Mouse (Mus musculus): Measurements from ENCODE around the gene Kctd17.

Kctd17 gene

DNA sequence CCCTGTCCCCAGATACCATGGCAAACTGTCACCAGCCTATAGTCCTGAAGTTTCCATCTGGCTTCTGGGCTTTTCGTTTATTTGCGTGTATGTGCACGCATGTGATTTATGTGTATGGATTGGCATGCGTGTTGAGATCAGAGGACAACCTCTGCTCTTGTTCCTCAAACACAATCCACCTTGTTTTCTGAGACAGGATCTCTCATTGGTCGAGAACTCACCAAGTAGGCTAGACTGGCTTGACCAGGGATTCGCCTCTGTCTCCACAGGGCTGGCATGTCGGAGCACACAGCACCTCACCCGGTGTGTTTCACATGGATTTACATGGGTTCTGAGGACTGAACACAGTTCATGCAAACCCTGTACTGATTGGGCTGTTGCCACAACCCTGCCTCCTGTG lies 14.2 kb upstream of the Kctd17 start:
- no peak for DNase-seq (ENCODE audit: low spot score)

DNA sequence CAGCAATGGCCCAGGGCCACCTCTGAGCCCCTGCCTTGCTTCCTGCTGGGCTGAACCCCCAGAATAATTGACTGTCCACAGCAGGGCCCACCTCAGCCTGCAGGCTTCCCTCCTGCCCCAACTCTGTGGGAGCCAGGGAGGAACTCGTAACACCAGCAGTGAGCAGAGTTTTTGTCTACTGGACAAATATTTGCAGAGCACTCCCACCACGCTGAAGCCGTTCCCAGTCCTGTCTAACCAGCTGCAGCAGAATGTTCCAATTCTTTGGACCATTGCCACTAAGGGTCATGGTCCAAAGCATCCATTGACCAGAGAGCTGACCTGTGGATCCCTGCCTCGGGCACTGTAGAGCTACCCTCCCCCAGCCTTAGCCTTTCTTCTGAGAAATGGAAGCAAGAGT lies 11.4 kb upstream of the Kctd17 start:
- DNase-seq (ENCODE audit: low spot score): no peak

DNA sequence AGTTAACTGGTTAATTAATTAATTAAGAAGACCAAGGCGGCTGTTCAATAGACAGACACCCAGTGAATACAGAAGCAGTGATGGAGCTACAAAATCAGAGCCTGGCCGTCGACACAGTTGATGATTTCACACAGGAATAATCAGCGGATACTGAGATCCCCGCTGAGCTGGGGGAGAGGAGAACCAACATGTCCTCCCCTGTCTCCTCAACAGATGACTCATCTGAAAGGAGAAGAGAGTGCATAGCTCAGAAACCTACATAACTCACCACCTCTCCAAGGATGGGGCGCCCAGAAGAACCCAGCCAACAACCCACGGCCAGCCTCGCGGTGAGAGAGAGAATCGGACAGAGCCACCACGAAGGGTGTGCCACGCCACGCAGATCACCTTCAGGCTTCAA lies 8.0 kb upstream of the Kctd17 start:
- DNase-seq (ENCODE audit: low spot score): no peak

DNA sequence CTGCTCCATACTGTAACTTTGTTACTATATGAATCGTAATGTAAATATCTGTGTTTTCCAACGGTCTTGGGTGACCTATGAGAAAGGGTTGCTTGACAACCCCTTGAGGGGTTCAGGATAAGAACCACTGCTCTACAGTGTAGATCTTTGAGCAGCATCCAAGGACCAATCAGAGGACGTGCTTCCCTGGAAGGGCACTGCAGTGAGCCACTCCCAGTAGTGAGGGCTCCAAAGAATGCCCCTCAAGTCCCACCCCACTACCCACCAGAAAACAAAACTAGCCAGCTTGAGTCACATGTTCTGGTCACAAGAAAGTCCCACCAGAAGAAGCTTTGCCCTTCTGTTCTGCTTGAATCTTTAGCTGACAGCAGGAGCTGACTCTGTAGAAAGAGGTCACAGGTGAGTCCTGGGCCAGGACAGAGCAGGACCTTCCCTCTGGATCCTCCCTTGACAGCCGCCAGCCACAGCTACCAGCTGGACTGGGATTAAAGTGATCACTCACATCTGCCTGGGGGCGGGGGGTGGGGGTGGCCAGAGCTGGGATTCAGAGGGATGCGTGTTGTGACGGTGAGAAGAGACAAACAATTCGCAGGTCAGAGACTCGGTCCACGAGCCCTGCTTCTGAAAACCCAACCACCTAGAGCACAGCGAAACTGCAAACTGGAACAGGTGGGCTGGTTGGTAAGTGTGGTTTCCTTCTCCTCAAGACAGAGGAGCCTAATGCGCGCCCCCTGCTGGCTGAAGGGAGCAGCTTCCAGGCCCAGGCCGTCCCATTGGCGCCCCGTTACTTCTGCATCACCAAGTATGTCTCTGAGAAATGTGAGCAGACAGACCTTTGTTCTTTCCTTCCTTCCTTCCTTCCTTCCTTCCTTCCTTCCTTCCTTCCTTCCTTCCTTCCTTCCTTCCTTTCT lies 6.1 kb upstream of the Kctd17 start:
- peak; percentile 65 for DNase-seq (ENCODE audit: low spot score)

DNA sequence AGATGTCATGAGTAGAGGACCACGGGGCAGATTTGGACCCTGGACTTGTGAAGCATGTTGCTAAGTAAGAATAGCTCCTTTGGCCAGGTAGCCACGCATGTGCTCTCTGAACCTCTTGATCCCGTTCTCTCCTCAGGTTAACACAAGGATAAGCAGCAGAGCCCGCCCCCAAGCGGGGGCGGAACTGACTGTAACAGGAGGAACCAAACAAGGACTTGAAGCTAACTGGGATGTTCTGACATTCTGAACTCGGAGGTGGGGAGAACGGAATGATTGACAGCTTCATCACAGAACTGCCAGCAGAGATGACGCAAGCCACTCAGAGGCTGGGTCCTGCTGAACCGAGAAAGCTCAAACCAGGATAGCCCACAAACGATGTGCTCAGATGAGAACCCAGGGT lies 3.9 kb upstream of the Kctd17 start:
- DNase-seq (ENCODE audit: low spot score): no peak

DNA sequence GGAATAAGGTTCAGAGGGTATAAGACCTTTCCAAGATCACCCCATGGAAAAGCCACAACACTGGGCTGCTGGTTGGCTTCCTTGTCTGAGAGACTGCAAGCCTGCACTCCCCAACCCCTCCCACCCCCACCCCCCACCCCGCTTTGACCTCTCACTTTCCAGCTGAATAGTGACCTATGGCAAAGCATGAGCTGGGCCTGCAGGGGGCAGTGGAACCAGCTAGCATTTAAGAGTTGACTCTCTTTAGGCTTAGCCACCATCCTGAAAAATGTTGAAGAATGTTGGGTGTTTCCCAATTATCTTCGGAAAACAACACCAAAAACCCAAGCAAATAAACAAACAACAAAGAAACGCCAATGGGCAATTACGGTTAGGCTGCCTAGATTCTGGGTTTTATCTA lies 3.1 kb upstream of the Kctd17 start:
- DNase-seq (ENCODE audit: low spot score): no peak

DNA sequence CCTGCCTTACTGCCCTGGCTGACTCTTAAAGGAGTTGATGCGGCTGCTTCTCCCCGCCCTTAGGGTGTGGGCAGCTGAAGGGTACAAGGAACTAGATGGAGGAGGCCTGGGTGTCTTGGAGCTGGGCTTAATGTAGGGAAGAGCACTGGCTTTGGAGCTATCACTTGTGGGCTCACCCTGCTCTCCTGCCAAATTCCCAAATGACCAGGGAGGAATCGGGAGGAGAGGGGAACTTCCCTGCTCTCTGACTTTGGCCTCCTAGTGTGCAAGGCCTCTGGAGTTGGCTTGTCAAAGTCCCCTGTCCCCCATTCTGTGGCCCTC lies 735 bp downstream of the Kctd17 start:
- DNase-seq (ENCODE audit: low spot score): no peak

DNA sequence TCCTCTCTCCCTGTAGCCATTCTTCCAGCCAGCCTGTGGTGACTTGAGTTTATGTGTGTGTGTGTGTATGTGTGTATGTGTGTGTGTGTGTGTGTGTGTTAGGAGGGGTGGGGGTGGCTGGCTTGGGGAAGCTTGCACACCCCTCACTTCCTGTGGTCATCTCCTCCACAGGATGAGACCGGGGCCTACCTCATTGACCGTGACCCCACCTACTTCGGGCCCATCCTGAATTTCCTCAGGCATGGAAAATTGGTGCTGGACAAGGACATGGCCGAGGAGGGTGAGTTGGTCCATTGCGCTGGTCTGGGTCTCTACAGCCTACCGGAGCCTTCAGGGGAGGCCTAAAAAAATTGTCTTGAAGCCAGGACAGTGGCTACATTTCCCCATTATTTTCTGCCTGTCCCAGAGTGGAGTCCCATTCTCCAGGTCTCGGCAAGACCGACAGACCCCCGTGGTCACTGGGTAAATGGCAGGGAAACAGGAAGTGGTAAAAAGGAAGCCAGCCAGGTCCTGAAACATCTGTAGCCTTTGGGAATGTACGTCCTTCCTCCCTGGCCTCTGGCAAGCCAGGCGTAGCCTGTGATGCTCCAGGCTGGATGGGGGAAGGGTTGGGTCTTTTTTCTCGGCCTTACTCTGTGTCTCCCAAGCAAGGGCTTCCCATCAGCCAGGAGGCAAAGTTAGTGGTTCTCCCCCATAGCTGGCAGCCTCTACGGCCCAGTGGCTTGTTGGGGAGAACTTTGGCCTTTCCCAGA lies 1.7 kb downstream of the Kctd17 start:
- DNase-seq (ENCODE audit: low spot score): no peak

DNA sequence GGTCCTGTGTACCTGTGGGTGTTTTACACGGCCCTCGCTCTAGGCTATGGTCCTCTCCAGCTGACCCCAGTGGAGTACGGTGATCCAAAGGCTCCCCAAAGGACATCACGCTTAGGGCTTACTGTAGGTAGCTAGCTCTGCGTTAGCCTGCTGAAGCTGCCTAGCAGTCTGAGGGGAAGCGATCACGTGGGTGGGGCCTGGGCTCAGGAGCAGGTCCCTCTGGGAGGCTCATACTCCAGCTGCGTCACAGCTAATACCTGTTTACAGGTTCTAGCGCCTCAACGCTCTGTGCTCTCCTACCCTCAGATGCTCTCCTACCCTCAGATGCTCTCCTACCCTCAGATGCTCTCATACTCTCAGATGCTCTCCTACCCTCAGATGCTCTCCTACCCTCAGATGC lies 2.5 kb downstream of the Kctd17 start:
- no peak for DNase-seq (ENCODE audit: low spot score)

DNA sequence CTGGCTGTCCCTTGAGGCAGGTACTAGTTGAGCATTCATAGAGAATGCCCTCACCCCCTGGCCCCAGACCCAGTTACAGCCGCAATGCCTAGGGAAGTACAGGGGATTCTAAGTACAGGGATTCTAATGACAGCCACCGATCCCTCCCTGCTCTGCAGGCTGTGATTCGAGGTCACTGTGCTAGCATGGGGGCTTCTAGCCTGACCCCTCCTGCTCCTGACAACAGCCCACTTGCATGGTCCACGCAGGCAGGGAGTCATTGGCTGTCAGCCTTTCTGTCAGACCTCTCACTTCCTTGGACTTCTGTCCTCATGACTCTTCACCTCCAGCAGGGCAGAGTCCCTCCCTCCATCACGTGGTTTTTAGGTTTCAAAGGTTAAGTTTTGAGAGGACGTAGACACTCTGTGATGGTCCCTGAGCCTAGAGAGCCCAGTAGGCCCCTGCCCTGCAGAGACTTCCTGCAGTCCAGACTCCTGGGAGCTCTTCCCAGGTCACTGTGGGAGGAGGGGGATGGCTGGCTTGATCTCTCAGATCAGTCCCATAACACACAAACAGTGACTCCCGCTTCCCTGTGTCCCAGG lies 3.3 kb downstream of the Kctd17 start:
- no peak for DNase-seq (ENCODE audit: low spot score)

DNA sequence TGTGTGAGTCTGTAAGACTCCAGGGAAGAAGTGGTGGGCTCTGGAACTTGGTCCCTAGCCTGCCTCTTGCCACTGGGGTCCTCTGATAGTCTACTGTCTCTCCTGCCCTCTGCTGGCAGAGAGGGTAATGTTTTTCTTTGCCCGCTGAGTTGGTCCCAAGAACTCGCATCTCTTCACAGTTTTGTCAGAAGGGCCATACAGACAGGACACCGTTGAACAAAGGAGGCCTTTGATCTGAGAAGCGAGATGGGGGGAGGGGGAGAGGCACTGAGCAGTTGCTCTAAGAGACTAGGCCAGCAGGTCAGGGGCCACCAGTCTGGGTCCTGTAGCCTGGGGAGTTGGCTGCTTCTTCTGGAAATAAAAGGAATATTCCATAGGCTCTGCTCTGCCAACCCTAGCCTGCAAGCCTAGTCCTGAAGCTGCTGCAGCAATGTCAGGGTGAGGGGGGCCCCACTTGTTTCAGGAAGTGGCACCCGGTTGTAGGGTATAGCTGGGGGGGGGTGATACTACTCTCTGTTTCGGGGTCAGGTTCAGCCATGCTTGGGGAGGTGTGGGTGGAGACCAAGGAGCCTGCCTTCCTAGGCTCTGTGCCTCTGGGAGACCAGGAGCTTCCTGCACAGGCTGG lies 6.6 kb downstream of the Kctd17 start:
- no peak for DNase-seq (ENCODE audit: low spot score)

DNA sequence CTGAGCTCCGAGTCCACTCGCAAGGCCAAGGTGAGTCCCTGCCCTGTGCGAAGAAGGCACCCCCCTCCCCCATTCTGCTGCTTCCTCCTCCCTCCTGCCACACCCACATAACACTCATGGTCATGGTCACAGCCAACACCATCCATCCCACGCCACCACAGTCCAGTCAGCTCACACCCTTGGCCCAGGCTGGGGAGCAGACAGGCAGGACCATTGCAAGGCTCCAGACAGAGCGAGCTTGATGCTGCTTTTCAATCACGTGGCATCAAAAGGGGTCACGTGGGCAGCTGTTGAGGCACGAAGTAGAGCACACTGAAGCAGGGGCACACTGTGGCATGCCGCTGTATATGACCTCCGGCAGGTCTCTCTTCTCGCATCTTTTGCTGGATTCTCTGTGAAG lies 7.3 kb downstream of the Kctd17 start:
- DNase-seq (ENCODE audit: low spot score): no peak

DNA sequence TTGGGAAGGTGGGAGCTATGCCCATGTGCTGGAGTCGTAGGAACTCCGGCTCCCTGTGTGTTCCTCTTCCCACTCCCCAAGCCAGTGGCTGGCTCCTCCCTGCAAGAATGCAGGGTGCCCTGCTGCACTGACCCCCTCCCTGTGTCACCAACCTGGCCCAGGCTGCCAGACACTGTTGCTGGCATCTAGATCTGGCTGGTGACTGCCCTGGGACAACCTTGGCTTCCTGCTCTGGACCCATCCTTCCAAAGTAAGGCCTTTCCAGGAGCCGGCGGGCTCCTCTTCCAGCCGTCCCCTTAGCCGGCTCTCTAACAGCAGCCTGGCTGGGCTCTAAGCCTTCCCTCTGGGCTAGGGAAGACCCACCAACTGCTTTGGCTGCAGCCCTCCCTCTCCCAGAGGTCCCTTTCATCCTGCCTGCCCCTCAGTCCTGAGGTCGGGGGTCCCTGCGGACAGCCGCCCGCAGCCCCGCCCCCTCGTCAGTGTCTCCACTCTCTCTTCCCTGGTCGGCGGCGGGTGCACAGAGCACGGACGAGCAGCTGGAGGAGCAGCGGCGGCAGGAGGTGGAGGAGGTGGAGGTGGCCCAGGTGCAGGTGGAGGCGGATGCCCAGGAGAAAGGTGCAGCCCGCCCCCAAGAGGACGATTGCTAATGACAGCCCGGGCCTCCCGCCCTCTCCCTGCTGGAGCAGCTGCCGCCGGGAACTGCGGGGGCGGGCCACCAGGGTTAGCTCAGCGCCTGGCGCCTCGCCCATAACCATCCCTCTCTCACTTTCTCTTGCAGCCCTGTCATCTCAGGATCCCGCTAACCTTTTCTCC lies 8.2 kb downstream of the Kctd17 start:
- DNase-seq (ENCODE audit: low spot score): peak; percentile 54

DNA sequence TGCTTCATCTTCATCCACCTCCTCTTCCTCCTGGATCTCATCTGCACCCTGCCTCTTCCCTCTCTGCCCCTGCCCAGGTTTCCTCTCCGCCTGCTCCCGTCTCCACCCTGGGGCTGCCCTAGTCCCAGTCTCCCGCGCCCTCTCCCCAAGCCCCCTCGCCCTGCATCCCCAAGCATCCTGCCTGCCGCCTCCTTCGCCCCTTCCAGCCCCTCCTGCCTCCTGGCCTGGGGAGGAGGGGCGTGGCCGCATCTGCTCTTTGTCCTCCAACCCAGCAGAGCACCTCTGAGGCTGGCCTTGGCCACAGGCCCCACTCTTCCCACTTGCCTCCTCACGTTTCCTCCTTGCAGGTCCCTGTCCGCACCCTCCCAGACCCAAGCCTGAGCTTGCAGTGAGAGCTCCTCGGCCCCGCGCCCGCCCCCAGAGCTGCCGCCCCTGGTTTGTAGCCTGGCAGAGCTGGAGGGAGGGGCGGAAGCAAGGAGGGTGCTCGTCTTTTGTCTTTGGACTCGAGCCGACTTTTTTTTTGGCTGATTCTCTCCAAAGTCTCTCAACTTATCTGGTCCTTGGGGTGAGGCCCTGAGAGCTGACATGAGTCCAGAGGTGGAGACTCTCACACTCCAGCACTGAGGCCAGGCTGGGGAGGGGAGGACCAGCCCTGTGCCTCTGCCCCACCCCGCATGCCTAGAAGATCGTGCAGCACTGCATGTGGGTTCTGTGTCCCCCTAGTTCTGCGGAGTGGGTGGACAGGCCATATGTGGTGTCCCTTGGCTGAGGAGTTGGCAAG lies 9.1 kb downstream of the Kctd17 start:
- DNase-seq (ENCODE audit: low spot score): no peak

DNA sequence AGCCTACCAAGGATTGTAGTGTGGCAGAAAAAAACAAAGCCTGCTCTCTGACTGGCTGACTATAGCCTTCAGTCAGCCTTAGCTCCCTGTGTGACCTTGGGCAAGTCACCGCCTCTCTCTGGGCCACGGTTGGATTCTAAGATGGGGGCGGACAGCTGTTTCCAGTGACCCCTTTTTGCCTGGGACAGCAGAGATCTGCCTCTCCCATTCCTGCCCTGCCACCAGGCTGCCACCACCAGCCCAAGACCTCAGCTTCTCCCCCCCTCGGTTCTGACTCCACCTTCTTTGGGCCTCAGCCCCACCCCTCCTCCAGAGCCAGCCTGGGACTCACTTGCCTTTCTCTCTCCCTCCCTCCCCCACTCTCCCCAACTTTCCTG lies 9.6 kb downstream of the Kctd17 start:
- DNase-seq (ENCODE audit: low spot score): no peak

DNA sequence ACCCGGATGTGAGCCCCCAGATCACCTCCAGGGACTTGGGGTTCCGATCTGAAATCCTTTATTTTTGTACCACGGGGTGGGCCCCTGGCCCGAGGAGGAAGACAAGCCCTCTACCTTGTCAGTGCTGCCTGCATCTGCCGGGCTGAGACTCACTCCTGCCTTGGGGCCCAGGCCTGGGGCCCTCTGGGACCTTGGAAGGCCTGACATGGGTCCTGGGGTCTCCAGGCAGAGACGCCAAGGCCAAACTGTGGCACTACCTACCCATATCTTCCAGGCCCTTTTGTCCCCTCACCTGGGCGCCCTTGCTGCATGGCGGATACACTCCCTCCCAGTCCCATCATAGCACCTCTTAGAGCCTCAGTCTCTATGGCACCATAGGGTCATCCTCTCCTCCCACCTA lies 10.1 kb downstream of the Kctd17 start:
- DNase-seq (ENCODE audit: low spot score): no peak

DNA sequence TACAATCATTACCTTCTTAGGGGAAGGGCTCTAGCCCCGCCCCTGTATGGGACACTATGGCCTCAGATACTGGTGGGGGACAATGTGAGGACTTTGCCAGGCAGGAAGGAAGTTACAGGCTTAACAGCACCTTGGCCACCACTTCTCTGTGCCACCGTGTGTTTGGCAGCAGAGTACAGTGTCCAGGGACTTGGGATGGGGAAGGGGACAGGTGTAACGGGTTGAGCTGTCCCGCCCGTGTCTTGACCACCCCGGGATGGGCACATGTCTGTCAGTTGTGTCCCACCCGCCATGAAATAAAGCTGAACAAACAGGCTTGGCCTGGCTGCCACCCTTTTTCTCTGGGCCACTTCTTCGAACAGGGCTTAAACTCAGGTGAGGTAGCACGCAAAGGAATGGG lies 10.6 kb downstream of the Kctd17 start:
- DNase-seq (ENCODE audit: low spot score): no peak

DNA sequence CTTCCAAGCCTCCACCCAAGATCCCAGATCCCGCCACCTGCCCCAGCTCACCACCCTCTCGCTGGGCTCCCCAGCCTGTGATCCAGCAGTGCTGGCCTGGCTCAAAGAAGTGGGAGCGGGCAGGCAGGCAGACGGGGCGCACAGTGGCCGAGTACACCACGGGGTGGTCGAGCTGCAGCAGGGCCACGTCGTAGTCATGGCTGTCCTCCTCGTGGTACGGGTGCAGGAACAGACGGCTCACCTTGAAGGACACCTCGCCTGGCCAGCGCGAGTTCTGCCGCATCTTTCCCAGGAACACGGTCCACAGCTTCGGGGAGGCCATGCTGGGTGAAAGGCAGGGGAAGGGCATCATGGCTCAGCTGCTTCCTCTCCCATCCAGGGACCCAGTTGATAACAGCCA lies 13.9 kb downstream of the Kctd17 start:
- DNase-seq (ENCODE audit: low spot score): no peak

DNA sequence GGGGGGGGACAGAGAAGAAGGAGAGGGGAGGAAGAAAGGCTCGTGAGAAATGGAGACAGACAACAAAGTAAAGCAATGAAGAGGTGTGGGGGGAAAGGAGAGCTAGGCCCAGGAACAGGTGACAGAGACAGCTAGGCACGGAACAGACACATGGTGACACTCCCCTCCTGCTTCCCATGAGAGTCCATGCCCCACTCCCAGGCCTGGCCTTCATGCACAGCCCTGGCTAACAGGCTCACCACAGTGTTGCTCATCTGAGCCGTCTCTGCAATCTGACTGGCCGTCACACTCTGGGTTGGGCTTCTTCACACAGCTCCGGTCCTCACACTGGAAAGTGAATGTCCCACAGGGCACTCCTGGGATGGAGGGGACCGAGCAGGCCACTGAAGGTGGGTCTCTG lies 15.5 kb downstream of the Kctd17 start:
- no peak for DNase-seq (ENCODE audit: low spot score)

DNA sequence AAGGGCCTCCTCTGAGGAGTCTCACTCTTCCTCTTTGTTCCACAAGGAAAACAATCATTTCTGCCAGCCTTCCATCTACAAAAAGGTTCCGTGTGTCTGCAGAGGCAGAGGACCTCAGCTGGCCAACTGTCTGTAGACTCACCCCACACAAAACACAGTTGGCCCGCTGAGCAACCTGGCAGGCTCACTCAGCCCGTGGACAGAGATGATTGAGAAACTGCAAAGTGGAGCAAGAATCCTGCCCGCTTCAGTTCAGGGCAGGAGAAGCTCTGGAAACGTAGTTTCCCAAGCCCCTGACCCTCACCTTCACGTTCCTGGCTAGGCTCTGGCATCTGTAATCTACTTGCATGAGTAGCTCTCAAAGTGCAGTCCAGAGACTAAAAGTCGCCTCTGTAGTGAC lies 18.8 kb downstream of the Kctd17 start:
- no peak for DNase-seq (ENCODE audit: low spot score)
